ENCODE assay signal across 8 mouse cellular contexts in genomic region chr2:152180323-152180722, GRCm38 (mm10). TPM values are rescaled to one million over a fixed set of nuclear protein-coding genes. Genes with fewer than 3 reads are reported as not detected.
A peak's percentile ranks its signal among the peaks of the same experiment; 100 is the strongest.
DNase-seq lines count a peak whose midpoint lies in the region; ATAC-seq and TF ChIP-seq lines count a peak whose summit lies in the region.

No protein-coding gene starts in this region.

- DNase-seq in adrenal gland, postnatal 10 days = peak; percentile 60
- DNase-seq in limb, embryonic 14.5 days (ENCODE audit: low spot score) = peak; percentile 39
- DNase-seq in thymus, postnatal 0 days (ENCODE audit: low spot score) = no peak
- no peak for DNase-seq in c-Kit-positive CD71-positive TER-119-positive erythroid progenitor cells, embryonic 14.5 days (ENCODE audit: low spot score)
- no peak for DNase-seq in neural tube, embryonic 10.5 days (ENCODE audit: extremely low spot score, low spot score)

- no peak for ATAC-seq in midbrain, embryonic 12.5 days (ENCODE audit: low FRiP score, low read depth)
- no peak for ATAC-seq in midbrain, embryonic 13.5 days
- peak; percentile 74 for ATAC-seq in heart, embryonic 14.5 days (ENCODE audit: insufficient number of reproducible peaks, insufficient read depth, low FRiP score, low read depth)
- peak; percentile 83 for ATAC-seq in limb, embryonic 14.5 days (ENCODE audit: low FRiP score, low read depth)

- WGBS in midbrain, embryonic 12.5 days = 73% methylated on average over 6 of the region's 6 CpGs
- WGBS in midbrain, embryonic 13.5 days = 73% methylated on average over 6 of the region's 6 CpGs
- WGBS in heart, embryonic 14.5 days = 61% methylated on average over 6 of the region's 6 CpGs
- 46% methylated on average over 6 of the region's 6 CpGs for WGBS in limb, embryonic 14.5 days

- H3K4me1 ChIP-seq in midbrain, embryonic 12.5 days = peaks cover 5% of the 10 kb centered on the region; the same call in 1 of the 2 replicates
- H3K4me1 ChIP-seq in midbrain, embryonic 13.5 days (replicated peaks) = peaks cover 5% of the 10 kb centered on the region; the same call in 1 of the 2 replicates
- H3K4me1 ChIP-seq in heart, embryonic 14.5 days (ENCODE audit: control insufficient read depth in 2 of 2, insufficient read depth in 2 of 2, low read length in 2 of 2) = peaks cover 4% of the 10 kb centered on the region in 2 experiments; a peak in 2 of 4 replicates
- no peaks in the 10 kb centered on the region for H3K4me1 ChIP-seq in limb, embryonic 14.5 days (ENCODE audit: control insufficient read depth, insufficient read depth, low read length)

- TF ChIP-seq POLR2A in limb, embryonic 14.5 days (IDR thresholded peaks at IDR 0.05; ENCODE audit: borderline replicate concordance, extremely low read depth, insufficient read depth, insufficient read length) = no peak

- H3K4me2 ChIP-seq in midbrain, embryonic 12.5 days (replicated peaks) = no peak overlapping the region
- H3K4me2 ChIP-seq in midbrain, embryonic 13.5 days (replicated peaks) = no peak overlapping the region
- H3K4me2 ChIP-seq in heart, embryonic 14.5 days (ENCODE audit: low read length) = no peak overlapping the region
- H3K4me2 ChIP-seq in limb, embryonic 14.5 days (replicated peaks; ENCODE audit: low read depth, low read length, severe bottlenecking) = no peak overlapping the region

- H3K9me3 ChIP-seq in midbrain, embryonic 12.5 days = no peaks in the 10 kb centered on the region
- no peaks in the 10 kb centered on the region for H3K9me3 ChIP-seq in midbrain, embryonic 13.5 days
- no peaks in the 10 kb centered on the region for H3K9me3 ChIP-seq in heart, embryonic 14.5 days (ENCODE audit: control insufficient read depth, low read length)
- H3K9me3 ChIP-seq in limb, embryonic 14.5 days (ENCODE audit: control insufficient read depth, low read length) = no peaks in the 10 kb centered on the region

- H3K27ac ChIP-seq in midbrain, embryonic 12.5 days (replicated peaks) = no peak overlapping the region
- H3K27ac ChIP-seq in midbrain, embryonic 13.5 days = no peak overlapping the region
- peak overlapping the region in 1 of 2 experiments; percentile 55; a peak in 2 of 4 replicates for H3K27ac ChIP-seq in heart, embryonic 14.5 days (replicated peaks in 1 of 2; ENCODE audit: control insufficient read depth in 1 of 2, insufficient read depth in 1 of 2, low read depth in 2 of 2, low read length in 2 of 2)
- no peak overlapping the region for H3K27ac ChIP-seq in limb, embryonic 14.5 days (replicated peaks; ENCODE audit: low read depth, low read length)

- H3K36me3 ChIP-seq in midbrain, embryonic 12.5 days = no peaks in the 10 kb centered on the region
- H3K36me3 ChIP-seq in midbrain, embryonic 13.5 days = no peaks in the 10 kb centered on the region
- H3K36me3 ChIP-seq in heart, embryonic 14.5 days (ENCODE audit: control insufficient read depth, insufficient read depth, low read length) = no peaks in the 10 kb centered on the region
- no peaks in the 10 kb centered on the region for H3K36me3 ChIP-seq in limb, embryonic 14.5 days (ENCODE audit: control insufficient read depth, insufficient read depth, low read length)

- peak overlapping the region; percentile 11; the same call in 1 of the 2 replicates for H3K9ac ChIP-seq in midbrain, embryonic 12.5 days (replicated peaks)
- H3K9ac ChIP-seq in midbrain, embryonic 13.5 days (replicated peaks) = no peak overlapping the region
- no peak overlapping the region for H3K9ac ChIP-seq in heart, embryonic 14.5 days (ENCODE audit: low read length)
- H3K9ac ChIP-seq in limb, embryonic 14.5 days (ENCODE audit: low read depth, low read length, severe bottlenecking) = no peak overlapping the region

- no peak overlapping the region for H3K4me3 ChIP-seq in midbrain, embryonic 12.5 days
- no peak overlapping the region for H3K4me3 ChIP-seq in midbrain, embryonic 13.5 days (replicated peaks)
- H3K4me3 ChIP-seq in heart, embryonic 14.5 days (ENCODE audit: control insufficient read depth in 1 of 2, insufficient read depth in 1 of 2, low read depth in 1 of 2, low read length in 2 of 2) = no peak overlapping the region
- H3K4me3 ChIP-seq in limb, embryonic 14.5 days (replicated peaks; ENCODE audit: low read length) = no peak overlapping the region

- no peaks in the 10 kb centered on the region; the same call in 1 of the 2 replicates for H3K27me3 ChIP-seq in midbrain, embryonic 12.5 days
- H3K27me3 ChIP-seq in midbrain, embryonic 13.5 days = 0 out of 2 replicates have a peak, but pooled peaks cover 4% of the 10 kb centered on the region
- no peaks in the 10 kb centered on the region for H3K27me3 ChIP-seq in heart, embryonic 14.5 days (ENCODE audit: control insufficient read depth, insufficient read depth, low read length)
- H3K27me3 ChIP-seq in limb, embryonic 14.5 days (ENCODE audit: control insufficient read depth, insufficient read depth, low read length) = no peaks in the 10 kb centered on the region

RNA-seq across cellular contexts. Expression of gene Tcf15, which starts 37.0 kb away (rescaled TPM):
- polyA plus RNA-seq in midbrain, embryonic 12.5 days (2016; fragmentation: Nextera tagmentation; extraction: Ambion mirVana) = 3.4 and 3.8 TPM in 2 replicates
- 1.0 and 1.8 TPM in 2 replicates for polyA plus RNA-seq in midbrain, embryonic 13.5 days (2015; fragmentation: Nextera tagmentation; extraction: Ambion mirVana)
- total RNA-seq in adrenal gland, postnatal 10 days (2021) = 10 to 100 TPM; 22.8 to 28.8 TPM
- 16.0 and 19.5 TPM in 2 replicates for polyA plus RNA-seq in heart, embryonic 14.5 days (2014; fragmentation: Nextera tagmentation; extraction: Ambion mirVana)
- polyA plus RNA-seq in limb, embryonic 14.5 days (2012; rRNA removed) = 9.4 and 12.2 TPM in 2 replicates
- polyA plus RNA-seq in limb, embryonic 14.5 days (2014; fragmentation: Nextera tagmentation; extraction: Ambion mirVana) = 11.0 and 11.8 TPM in 2 replicates
- 2.1 TPM in 2 replicates for polyA plus RNA-seq in thymus, postnatal 0 days (2015; fragmentation: Nextera tagmentation; extraction: Ambion mirVana)

RNA-seq across cellular contexts. Expression of gene Csnk2a1, which starts 46.3 kb away (rescaled TPM):
- polyA plus RNA-seq in midbrain, embryonic 12.5 days (2016; fragmentation: Nextera tagmentation; extraction: Ambion mirVana) = 92.3 and 97.8 TPM in 2 replicates
- polyA plus RNA-seq in midbrain, embryonic 13.5 days (2015; fragmentation: Nextera tagmentation; extraction: Ambion mirVana) = 125 and 142 TPM in 2 replicates
- total RNA-seq in adrenal gland, postnatal 10 days (2021) = 100 to 1,000 TPM in 1 of 2 experiments, 10 to 100 TPM in 1; 96.6 to 109 TPM
- polyA plus RNA-seq in heart, embryonic 14.5 days (2014; fragmentation: Nextera tagmentation; extraction: Ambion mirVana) = 72.5 and 106 TPM in 2 replicates
- 69.6 and 71.6 TPM in 2 replicates for polyA plus RNA-seq in limb, embryonic 14.5 days (2012; rRNA removed)
- polyA plus RNA-seq in limb, embryonic 14.5 days (2014; fragmentation: Nextera tagmentation; extraction: Ambion mirVana) = 92.2 and 95.8 TPM in 2 replicates
- polyA plus RNA-seq in thymus, postnatal 0 days (2015; fragmentation: Nextera tagmentation; extraction: Ambion mirVana) = 105 and 120 TPM in 2 replicates

Comparison
In these comparisons a context has a peak if more than half of its experiments do, and no peak if none do; other contexts are left out.
1. ATAC-seq: peak in heart, embryonic 14.5 days (single experiment) and limb, embryonic 14.5 days (single experiment); none in midbrain, embryonic 12.5 days (single experiment) and midbrain, embryonic 13.5 days (single experiment).
2. DNase-seq: peak in adrenal gland, postnatal 10 days (single experiment) and limb, embryonic 14.5 days (single experiment); none in thymus, postnatal 0 days (single experiment), c-Kit-positive CD71-positive TER-119-positive erythroid progenitor cells, embryonic 14.5 days (single experiment) and neural tube, embryonic 10.5 days (single experiment).